ENCODE assay signal across 14 mouse cellular contexts in genomic region chr5:122959391-122959790, GRCm38 (mm10).
"Had no signal": no experiment of that assay in that cellular context is flagged by ENCODE, and none has a peak within 500 bp of the region (broad histone marks: within the 10 kb centered on the region; RNA-seq: fewer than 3 reads in every experiment).

No protein-coding gene starts in this region.

- H3K4me2 ChIP-seq: liver, embryonic 11.5 days; liver, embryonic 15.5 days; midbrain, embryonic 15.5 days; neural tube, embryonic 12.5 days had no signal

- DNase-seq: kidney, postnatal 10 days; kidney, postnatal 4 days; lung, adult 2 months; lung, postnatal 36 days; thymus, adult 18-20 months; thymus, postnatal 25 days had no signal

- H3K36me3 ChIP-seq: liver, embryonic 15.5 days; midbrain, embryonic 15.5 days had no signal

- H3K27ac ChIP-seq: layer of hippocampus, adult 2 months; limb, embryonic 10.5 days; liver, embryonic 15.5 days; midbrain, embryonic 15.5 days; neural tube, embryonic 12.5 days; stomach, postnatal 0 days had no signal

- H3K27me3 ChIP-seq: midbrain, embryonic 15.5 days had no signal

- H3K4me3 ChIP-seq: layer of hippocampus, adult 2 months; limb, embryonic 10.5 days; liver, embryonic 15.5 days; midbrain, embryonic 15.5 days; neural tube, embryonic 12.5 days had no signal

- H3K9me3 ChIP-seq: limb, embryonic 10.5 days; liver, embryonic 15.5 days; midbrain, embryonic 15.5 days; neural tube, embryonic 12.5 days had no signal

- ATAC-seq: lung, postnatal 0 days; midbrain, embryonic 15.5 days had no signal

- H3K4me1 ChIP-seq: limb, embryonic 10.5 days; neural tube, embryonic 12.5 days had no signal

- H3K9ac ChIP-seq: liver, embryonic 15.5 days; midbrain, embryonic 15.5 days; neural tube, embryonic 12.5 days had no signal
